Mouse (Mus musculus): ENCODE data around the gene Pex16. TPM values are rescaled to one million over a fixed set of nuclear protein-coding genes. Genes with fewer than 3 reads are reported as not detected.
A peak's percentile ranks its signal among the peaks of the same experiment; 100 is the strongest.

The Pex16 gene
- polyA plus RNA-seq (2012; ENCODE audit: insufficient read depth, insufficient read length, missing spikeins): 78.2 and 89.5 TPM in 2 replicates

GRCm38 (mm10) chr2:92374514-92374913 is at the start of gene Pex16, which contains the start of gene Large2:
Gene Pex16 (plus strand): TSS chr2:92374676.
Gene Large2 (minus strand): TSS chr2:92374869.
- Histone ChIP-seq H3K4me1 (ENCODE audit: control insufficient read depth, insufficient read depth, insufficient read length, low read length) (peaks cover 13% of the 10 kb centered on the region), H3K4me3 (ENCODE audit: insufficient read depth, low read depth, low read length) (peak within 1 kb of the TSS; percentile 78), H3K27ac (replicated peaks; ENCODE audit: low read depth, low read length) (peak within 1 kb of the TSS; percentile 79)

- no peak overlapping the region for H3K27ac ChIP-seq (replicated peaks; ENCODE audit: low read depth, low read length)
- no peaks in the 10 kb centered on the region for H3K4me1 ChIP-seq (ENCODE audit: control insufficient read depth, insufficient read depth, insufficient read length, low read length)
- no peak overlapping the region for H3K4me3 ChIP-seq (ENCODE audit: insufficient read depth, low read depth, low read length)
Observed at GRCm38 (mm10) chr2:92325676-92326075, 48.8 kb upstream of the Pex16 start.

DNA sequence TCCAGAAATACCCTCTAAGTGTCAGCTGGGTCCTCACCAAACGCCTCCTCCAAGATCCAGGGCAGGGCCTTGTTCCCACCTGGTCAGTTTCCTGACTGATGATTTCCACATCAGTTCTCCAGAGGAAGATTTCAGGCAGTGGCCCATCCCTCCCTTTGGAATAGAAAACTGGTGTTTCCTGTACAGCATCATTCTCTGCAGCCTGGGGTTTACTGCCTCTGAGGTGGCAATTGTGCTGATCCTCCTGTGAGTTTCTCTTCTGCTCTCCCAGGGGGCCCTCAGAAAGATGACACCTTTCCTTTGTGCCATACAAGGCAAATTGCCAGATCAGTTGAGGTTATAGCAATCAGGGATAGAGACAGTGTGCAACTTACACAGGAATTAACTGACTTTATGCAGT is 48.3 kb upstream of the Pex16 start:
- Histone ChIP-seq H3K4me1 (ENCODE audit: control insufficient read depth, insufficient read depth, insufficient read length, low read length) (no peaks in the 10 kb centered on the region), H3K27ac (replicated peaks; ENCODE audit: low read depth, low read length) (no peak overlapping the region), H3K4me3 (ENCODE audit: insufficient read depth, low read depth, low read length) (no peak overlapping the region)

GRCm38 (mm10) chr2:92327601-92328000 is 46.9 kb upstream of the Pex16 start:
- Histone ChIP-seq H3K4me3 (ENCODE audit: insufficient read depth, low read depth, low read length) (no peak overlapping the region), H3K4me1 (ENCODE audit: control insufficient read depth, insufficient read depth, insufficient read length, low read length) (no peaks in the 10 kb centered on the region), H3K27ac (replicated peaks; ENCODE audit: low read depth, low read length) (no peak overlapping the region)

GRCm38 (mm10) chr2:92328206-92328605 is 46.3 kb upstream of the Pex16 start:
- no peak overlapping the region for H3K4me3 ChIP-seq (ENCODE audit: insufficient read depth, low read depth, low read length)
- H3K4me1 ChIP-seq (ENCODE audit: control insufficient read depth, insufficient read depth, insufficient read length, low read length): no peaks in the 10 kb centered on the region
- H3K27ac ChIP-seq (replicated peaks; ENCODE audit: low read depth, low read length): no peak overlapping the region

DNA sequence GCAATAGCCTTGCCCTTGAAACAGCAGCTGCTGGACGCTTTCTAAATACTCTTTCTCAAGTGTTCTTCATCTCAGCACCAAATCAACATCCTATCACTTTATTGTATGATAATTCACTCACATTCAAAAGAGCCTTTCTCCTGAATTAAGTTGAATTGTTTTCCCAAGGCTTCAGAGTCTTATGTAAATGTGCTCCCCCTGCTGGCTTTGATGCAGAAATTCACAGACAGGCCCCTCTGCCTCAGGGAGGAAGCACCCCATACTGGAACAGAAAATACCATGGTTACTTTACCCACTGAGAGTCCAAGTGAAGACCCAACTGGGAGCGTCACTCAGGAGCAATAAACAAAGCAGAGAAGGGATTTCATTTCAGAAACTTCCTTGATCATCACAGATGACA is 43.6 kb upstream of the Pex16 start:
- no peaks in the 10 kb centered on the region for H3K4me1 ChIP-seq (ENCODE audit: control insufficient read depth, insufficient read depth, insufficient read length, low read length)
- no peak overlapping the region for H3K27ac ChIP-seq (replicated peaks; ENCODE audit: low read depth, low read length)
- no peak overlapping the region for H3K4me3 ChIP-seq (ENCODE audit: insufficient read depth, low read depth, low read length)

- no peak overlapping the region for H3K4me3 ChIP-seq (ENCODE audit: insufficient read depth, low read depth, low read length)
Observed at GRCm38 (mm10) chr2:92331410-92331809, 43.1 kb upstream of the Pex16 start.

DNA sequence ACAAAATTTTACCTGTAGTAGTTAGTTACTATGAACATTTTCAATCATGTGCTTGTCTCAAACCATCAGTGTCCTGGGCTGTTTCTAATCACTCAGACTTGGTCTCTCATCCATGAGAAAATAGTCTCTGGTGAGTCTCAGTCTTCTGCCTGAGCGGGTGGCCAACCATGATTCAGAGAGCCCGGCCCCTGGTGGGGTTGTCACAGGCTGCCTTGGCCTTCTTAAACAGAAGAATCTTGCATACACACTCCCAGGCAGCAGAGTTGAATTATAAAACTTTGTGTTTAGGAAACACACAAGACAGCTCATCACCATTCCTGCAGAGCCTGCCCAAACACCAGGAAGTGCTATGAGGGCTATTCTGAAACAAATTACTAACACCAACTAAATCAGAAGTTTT is 42.6 kb upstream of the Pex16 start:
- Histone ChIP-seq H3K4me3 (ENCODE audit: insufficient read depth, low read depth, low read length) (no peak overlapping the region), H3K27ac (replicated peaks; ENCODE audit: low read depth, low read length) (no peak overlapping the region), H3K4me1 (ENCODE audit: control insufficient read depth, insufficient read depth, insufficient read length, low read length) (no peaks in the 10 kb centered on the region)

More at GRCm38 (mm10) chr2:92331410-92331809, 43.1 kb upstream of the Pex16 start:
- Histone ChIP-seq H3K27ac (replicated peaks; ENCODE audit: low read depth, low read length) (no peak overlapping the region), H3K4me1 (ENCODE audit: control insufficient read depth, insufficient read depth, insufficient read length, low read length) (no peaks in the 10 kb centered on the region)

DNA sequence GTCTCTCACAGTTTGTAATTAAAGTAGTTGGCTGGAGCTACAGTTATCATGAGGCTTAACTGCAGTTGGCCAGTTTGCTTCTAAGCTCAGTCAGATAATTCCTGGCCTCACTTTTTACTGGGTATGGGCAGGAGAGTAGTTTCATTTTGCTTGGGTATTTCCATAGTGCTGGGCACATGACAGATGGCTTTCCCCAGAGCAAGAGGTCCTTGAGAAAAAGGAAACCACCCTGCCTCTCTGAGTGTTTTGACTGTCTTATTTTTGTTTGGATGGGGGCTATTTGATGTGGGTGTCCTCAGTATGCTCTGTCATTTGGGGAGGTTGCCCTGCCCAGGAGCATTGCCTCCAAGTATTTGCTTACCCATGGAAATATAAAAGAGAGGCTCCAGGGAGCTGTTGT is 32.1 kb upstream of the Pex16 start:
- Histone ChIP-seq H3K4me3 (ENCODE audit: insufficient read depth, low read depth, low read length) (no peak overlapping the region), H3K4me1 (ENCODE audit: control insufficient read depth, insufficient read depth, insufficient read length, low read length) (no peaks in the 10 kb centered on the region), H3K27ac (replicated peaks; ENCODE audit: low read depth, low read length) (no peak overlapping the region)

DNA sequence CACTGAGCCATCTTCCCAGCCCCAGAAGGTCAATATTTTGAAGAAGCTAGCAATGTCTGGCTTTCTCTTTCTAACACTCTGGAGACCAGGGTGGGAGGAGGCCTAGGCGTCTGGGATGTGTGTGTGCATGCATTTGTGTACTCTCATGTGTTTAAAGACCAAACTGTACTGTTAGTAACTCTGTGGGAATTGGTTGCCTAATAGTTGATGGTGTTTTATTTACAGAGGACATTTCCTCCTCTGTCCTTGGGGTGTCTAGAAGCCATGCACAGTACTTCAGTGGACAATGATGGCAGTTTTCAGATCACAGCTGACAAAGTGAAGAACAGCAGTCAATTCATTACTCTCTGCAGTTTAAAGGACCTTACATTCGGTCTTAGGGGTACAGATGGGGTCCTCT is 27.3 kb upstream of the Pex16 start:
- no peak overlapping the region for H3K4me3 ChIP-seq (ENCODE audit: insufficient read depth, low read depth, low read length)
- no peak overlapping the region for H3K27ac ChIP-seq (replicated peaks; ENCODE audit: low read depth, low read length)
- no peaks in the 10 kb centered on the region; the same call in 1 of the 2 replicates for H3K4me1 ChIP-seq (ENCODE audit: control insufficient read depth, insufficient read depth, insufficient read length, low read length)

DNA sequence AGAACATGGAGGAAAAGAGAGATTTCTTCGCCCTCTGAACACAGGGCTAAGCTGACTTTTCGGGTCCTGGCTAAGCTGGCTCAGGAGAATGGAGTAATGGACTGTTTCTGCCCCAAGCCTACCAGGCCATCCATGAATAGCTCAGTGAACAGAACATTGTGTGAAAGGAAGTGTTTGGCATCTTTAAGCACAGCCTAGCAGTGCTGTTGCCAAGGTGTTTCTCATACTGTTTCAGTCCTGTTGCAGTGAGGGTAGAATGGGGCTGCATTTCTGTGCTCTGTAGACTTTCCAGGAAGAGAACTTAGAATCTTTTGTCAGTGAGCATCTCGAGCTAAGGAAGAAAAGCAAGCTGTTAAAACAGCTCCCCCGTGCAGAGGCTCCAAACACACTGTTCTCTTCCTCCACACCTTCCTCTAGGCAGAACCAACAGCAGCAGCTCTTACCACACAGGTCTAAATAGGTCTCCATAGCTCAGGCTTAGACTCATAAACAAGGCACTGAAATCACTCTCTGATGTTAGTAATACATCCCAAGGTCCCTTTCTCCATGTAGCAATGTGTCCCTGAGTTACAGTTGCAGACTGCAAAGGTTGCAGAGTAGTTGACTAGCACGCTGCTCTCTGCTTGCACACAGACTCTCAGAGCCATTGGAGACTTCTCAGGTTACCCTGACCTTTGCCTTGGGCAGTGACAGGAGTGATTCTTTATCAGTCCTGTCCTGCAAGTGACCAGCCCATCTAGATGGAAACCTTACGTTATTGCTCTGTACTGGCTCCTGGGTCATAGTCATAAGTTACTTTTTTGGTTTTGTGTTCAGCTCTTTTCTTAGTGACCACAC is 24.7 kb upstream of the Pex16 start:
- no peak overlapping the region for H3K4me3 ChIP-seq (ENCODE audit: insufficient read depth, low read depth, low read length)
- H3K27ac ChIP-seq (replicated peaks; ENCODE audit: low read depth, low read length): no peak overlapping the region
- peaks cover 9% of the 10 kb centered on the region for H3K4me1 ChIP-seq (ENCODE audit: control insufficient read depth, insufficient read depth, insufficient read length, low read length)

GRCm38 (mm10) chr2:92350686-92351085 is 23.8 kb upstream of the Pex16 start:
- Histone ChIP-seq H3K4me1 (ENCODE audit: control insufficient read depth, insufficient read depth, insufficient read length, low read length) (peaks cover 9% of the 10 kb centered on the region), H3K27ac (replicated peaks; ENCODE audit: low read depth, low read length) (no peak overlapping the region), H3K4me3 (ENCODE audit: insufficient read depth, low read depth, low read length) (no peak overlapping the region)

DNA sequence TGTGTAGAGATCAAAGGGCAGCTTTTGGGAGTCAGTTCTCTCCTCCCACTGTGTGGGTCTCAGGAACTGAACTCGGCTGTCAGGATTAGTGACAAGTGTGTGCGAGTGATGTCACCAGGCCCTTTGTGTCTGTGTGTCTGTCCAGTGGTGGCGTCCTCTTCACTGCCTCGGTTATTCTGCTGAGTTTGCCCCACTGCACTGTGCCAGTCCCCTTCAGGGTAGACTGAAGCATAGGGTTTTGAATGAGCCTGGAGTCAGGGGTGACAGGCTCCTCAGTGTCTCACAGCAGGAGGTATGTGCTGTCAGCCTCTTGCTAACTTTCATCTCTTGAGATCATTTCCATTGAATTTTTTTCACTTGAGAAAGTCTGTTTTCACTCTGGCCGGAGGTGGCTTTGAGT is 21.1 kb upstream of the Pex16 start:
- Histone ChIP-seq H3K4me3 (ENCODE audit: insufficient read depth, low read depth, low read length) (no peak overlapping the region), H3K27ac (replicated peaks; ENCODE audit: low read depth, low read length) (peak overlapping the region; percentile 33; the same call in 1 of the 2 replicates), H3K4me1 (ENCODE audit: control insufficient read depth, insufficient read depth, insufficient read length, low read length) (peaks cover 9% of the 10 kb centered on the region)

- peak overlapping the region; percentile 75 for H3K27ac ChIP-seq (replicated peaks; ENCODE audit: low read depth, low read length)
- H3K4me3 ChIP-seq (ENCODE audit: insufficient read depth, low read depth, low read length): no peak overlapping the region
- H3K4me1 ChIP-seq (ENCODE audit: control insufficient read depth, insufficient read depth, insufficient read length, low read length): peaks cover 9% of the 10 kb centered on the region
Observed at GRCm38 (mm10) chr2:92354224-92354623, 20.3 kb upstream of the Pex16 start.

DNA sequence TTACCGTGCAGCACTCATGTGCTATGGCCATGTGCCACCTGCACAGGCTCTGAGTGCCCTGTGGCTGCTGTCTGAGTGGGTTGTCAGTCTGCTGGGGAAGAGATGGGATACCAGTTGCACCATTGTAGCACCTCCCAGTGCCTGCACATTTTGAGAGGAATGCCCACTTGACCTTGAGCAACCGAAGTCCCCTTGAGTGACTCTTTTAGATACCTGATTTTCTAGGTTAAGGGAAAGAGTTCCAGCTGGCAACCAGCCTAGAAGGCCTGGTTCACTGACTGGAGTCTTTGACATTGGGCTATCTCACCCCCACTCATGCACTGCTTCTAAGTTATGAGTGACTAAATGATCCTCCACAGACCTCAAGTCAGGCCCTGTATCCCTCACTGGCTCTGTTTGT is 15.2 kb upstream of the Pex16 start:
- Histone ChIP-seq H3K4me1 (ENCODE audit: control insufficient read depth, insufficient read depth, insufficient read length, low read length) (no peaks in the 10 kb centered on the region), H3K27ac (replicated peaks; ENCODE audit: low read depth, low read length) (no peak overlapping the region), H3K4me3 (ENCODE audit: insufficient read depth, low read depth, low read length) (no peak overlapping the region)

GRCm38 (mm10) chr2:92360186-92360823 is 14.2 kb upstream of the Pex16 start:
- H3K4me1 ChIP-seq (ENCODE audit: control insufficient read depth, insufficient read depth, insufficient read length, low read length): no peaks in the 10 kb centered on the region
- H3K27ac ChIP-seq (replicated peaks; ENCODE audit: low read depth, low read length): no peak overlapping the region
- no peak overlapping the region for H3K4me3 ChIP-seq (ENCODE audit: insufficient read depth, low read depth, low read length)

Measured in brown adipose tissue, adult 24 weeks (tissue).